Mouse (Mus musculus): ENCODE measurements at regions not wholly inside any gene's neighbourhood (a gene's known extent, or its start where the extent isn't known, plus 50 kb on each side); places are given as distances from the start of the nearest gene placed in this dataset.
"Not testable (repeated sequence)": the region's sequence is repeated elsewhere in the genome, so short reads cannot be mapped to it uniquely, and the experiment has no call there.

DNA sequence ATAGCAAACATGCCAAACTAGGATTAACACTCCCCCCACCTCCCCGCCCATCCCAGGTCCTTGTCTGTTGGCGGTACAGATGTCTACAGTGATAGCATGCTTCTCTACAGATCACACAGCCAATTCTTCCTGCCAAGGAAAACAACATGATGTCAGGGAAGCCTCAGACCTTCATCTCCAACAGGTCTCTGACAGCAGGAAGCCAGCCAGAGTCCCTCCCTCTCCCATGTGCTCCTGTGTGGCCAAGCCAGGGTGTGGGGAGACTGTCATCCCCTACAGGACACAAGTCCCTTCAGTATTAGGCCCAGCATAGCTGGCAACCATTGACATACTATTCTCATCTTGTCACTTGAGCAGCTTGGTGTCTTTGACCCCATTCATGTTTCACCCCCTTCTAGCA is 568.8 kb upstream of the Arid1b start:
- DNase-seq, result no peak

DNA sequence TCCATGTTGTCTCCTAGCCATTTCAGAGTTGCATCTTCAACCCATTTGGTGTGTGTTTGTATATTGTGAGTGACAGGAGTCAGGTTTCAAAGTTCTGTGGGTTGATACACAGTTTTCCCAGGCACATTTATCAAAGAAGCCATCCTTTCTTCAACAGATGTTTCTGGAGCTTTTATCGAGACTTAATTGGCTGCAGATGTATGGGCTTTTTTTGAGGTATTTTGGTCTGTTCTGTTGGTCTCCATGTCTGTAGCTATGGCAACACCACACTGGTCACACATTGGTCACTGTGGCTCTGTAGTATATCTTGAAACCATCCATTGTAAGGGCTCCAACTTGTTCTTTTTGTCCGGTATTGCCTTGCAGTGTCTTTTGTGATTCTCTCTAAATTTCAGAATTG is 565.1 kb upstream of the Arid1b start:
- DNase-seq, result no peak

DNA sequence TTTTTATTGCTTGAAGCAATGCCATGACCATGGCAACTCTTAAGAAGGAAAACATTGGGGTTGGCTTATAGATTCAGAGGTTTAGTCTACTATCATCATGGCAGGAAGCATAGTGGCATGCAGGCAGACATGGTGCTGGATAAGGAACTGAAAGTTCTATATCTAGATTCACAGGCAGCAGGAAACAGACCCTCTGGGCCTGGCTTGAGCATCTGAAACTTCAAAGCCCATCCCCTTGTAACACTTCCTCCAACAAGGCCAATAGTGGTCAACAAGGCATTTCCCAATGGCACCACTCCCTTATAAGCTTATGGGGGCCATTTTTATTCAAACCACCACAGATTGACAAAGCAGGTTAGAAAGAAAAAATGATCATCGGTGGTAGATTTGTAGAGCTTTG is 548.5 kb upstream of the Arid1b start:
- no peak for DNase-seq

DNA sequence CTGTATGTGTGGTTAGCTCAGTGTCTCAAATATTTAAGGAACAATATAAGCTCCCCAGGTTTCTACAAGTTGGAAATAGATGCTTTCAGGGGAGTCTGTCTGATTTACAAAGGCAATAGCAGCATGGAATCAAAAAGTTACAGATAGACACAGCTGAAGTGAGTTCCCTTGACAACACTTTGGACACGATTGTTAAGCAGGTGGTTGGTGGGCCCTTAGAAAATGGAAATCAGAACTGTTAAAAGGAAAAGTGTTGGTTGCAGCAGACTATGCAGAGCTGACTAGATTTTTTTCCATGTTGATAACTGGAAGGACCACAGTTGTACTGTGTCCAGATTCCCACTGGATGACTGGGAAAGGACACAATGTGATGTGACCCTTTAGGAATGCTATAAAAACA is 536.6 kb upstream of the Arid1b start:
- DNase-seq, result no peak

DNA sequence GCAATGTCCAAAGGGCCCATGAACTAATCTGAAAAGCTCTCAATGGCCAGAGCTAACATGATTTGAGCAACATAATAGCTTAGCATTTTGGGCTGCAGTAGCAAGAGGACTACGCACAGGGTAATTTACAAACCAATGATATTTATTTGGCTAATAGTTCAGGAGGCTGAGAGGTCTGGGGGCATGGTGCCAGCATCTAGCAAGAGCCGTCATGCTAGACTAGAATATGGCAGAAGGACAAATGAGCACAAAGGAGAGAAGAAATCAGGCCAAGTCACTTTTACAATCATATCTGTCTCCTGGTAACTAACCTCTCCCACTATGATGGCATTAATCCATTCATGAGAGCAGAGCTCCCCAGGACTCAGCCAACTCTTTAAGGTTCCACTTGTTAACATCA is 532.6 kb upstream of the Arid1b start:
- no peak for DNase-seq

DNA sequence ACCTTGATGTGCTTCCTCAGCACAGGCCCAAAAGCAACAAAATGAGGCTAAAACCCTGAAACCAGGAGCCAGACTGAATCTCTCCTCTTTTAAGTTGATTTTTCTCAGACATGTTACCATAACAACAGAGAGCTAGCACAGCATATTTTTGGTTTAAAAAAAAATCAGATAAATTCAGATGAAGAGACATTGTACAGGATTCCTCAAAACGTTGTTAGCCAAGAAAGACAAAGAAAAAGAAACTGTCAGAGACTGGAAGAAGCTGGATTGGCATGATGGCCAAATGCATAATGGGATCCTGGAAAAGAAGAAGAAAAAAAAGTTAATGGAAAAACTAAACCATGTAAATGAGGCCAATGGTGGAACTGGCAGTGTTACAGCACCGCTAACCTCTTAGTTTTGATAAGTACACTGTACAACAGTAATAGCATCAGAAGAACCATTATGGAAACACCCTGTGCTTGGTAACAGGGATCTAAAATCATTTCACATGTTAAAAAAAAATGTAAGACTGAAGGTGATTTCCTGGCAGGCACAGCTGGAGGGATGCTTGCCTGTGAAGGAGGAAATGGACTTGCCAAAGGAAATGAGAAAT is 529.7 kb upstream of the Arid1b start:
- DNase-seq, result no peak

DNA sequence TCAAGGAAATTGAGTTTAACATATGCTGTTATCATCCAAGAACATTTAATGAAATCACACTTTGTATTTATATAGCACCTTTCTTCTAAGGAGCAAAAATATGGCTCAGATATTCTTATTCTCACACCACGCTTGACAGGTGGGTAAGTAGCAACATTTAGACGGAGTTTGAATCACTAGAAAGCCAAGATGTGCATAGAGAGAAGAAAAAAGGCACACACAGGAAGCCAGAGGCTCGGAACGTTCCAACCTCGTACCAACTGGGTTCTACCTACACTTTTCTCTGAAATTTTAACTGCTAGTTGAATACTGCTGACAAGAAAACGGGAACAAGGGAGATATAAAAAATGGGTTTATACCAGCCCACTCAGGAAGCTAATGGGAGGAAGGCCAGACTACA is 528.4 kb upstream of the Arid1b start:
- DNase-seq, result no peak

DNA sequence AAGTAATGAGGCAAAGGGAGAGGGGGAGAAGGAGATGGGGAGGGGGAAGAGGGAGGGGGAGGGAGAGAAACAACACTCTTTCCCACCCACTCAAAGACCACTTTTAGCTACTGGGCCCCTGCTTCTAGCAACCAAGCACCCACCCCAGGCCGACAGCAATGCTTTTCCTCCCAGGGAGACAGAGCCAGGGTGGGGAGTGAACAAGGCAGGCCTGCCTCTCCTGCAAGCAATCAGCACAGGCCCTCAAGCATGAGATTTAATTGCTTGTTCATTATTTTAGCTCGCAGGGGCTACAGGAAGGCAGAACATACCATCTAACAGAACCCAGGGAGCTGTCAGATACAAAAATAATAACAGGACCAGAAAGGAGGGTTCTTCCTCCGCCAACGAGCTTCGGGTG is 521.7 kb upstream of the Arid1b start:
- DNase-seq, result peak; percentile 45

DNA sequence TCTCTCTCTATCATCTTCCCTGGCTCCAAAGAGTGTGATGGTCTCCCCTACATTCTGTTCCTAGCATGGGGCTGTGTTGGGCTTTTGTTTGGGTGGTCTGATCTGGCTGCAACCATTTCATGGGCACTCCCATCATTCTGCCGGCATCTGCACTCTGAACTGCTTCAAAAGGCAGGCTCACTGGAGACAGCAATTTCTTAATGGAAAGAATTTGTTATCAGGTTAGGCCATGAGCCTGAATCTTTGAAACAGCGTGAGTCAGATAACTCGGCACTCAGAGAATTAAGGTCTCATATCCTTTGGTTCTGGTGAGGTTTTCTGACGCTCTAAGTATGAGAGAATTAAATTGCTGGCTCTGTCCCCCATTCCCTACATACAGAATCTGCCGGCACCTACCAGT is 519.8 kb upstream of the Arid1b start:
- DNase-seq, result no peak

DNA sequence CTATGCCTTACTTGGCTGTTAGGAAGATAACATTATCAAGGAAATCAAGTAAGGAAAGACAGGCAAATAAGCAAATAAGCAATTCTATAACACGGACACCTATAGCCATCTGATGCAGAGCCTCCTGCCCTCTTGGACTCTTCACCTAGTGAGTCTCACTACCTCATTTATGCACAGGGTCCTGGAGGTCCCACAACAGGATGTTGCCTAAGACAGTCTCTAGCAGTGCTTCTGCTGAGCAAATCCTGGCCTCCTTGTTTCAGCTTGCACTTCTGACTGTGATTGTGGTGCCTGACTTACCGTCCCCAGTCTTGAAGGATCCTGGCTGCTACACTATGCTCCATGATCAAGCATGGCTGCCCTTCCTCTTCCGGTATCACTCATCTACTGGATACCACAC is 518.5 kb upstream of the Arid1b start:
- no peak for DNase-seq

DNA sequence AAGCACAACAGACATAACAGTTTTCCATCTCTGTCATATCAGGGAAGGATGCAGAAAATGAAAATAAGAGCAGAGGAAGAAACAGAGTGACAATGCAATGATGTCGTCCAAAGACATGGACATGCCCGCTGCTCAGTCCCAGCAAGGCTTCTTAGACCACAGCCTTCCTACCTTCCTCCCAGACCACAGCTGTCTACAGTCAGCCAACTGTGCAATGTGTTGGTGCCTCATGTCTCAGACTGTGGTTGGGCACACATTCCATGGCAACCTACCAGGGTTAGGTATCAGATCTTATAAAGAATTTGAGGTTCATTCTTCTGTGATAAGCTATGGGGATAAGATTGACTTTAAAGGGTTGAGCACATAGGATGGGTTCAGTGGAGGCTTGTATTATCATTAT is 499.7 kb upstream of the Arid1b start:
- DNase-seq, result no peak

DNA sequence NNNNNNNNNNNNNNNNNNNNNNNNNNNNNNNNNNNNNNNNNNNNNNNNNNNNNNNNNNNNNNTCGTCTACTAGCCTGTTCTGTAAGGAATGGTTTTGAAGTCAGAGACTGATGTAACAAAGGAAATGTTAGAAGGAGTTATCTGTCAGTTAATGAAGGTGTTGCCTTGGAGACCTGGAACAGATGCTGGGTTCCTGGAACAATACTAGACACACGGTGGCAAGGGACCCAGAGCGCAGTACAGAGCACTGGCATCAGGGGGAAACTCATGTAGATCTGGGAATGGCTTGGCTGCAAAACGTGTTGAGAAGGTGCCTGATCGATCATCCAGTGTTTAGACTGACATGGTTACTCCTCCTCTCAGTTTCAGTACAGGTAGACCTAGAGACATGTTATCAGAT is 493.6 kb upstream of the Arid1b start:
- no peak for DNase-seq

DNA sequence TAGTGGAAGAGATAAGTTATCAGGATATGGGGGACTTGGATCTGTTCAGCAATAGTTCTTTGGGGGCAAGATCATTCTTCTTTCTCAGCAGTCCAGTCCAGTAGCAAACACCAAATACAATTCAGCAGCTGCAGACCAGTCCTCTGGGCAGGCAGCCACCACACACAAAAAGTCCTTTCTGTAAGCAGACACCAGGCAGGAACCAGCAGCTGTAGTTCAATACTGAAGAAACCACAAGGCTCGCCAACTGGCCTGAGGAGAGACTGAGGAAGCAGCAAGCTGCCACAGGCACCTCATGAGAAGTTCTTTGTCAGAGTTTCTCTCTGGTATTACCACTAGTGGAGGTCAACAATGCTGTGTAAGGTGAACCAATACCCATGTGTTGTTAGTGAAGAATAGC is 493.1 kb upstream of the Arid1b start:
- DNase-seq, result no peak

DNA sequence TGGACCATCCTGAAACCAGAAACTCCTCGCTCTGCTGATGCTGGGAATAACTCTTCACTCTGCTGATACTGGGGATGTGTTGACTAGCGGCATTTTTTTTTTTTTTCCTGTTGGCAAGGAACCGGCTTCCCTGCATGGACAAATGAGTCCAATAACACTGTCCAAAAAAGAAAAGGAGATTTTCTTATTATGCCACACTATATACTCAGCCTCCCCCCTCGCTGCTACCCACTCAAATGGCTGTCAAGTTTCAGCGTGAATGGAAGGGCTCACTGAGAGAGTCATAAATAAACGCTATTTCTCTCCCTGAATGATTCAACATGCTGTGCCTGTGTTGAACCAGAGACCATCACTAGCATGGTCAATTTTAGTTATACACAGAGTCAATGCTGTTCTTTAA is 489.2 kb upstream of the Arid1b start:
- DNase-seq, result no peak

DNA sequence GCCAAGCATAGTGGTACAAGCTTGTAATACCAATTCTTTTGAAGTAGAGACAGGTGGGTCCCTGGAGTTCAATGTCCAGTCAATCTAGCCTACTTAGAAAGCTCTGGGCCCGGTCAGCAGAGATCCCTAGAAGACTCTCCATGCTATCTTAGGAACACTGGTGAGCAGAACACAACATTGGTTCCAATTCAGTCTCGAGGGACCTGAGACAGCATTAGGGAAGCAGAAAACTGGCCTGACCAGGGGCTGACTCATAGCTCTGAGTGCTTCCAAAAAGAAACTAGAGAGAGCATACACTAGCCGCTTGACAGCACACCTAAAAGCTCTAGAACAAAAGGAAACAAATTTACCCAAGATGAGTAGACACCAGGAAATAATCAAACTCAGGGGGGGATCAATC is 484.6 kb upstream of the Arid1b start:
- no peak for DNase-seq

DNA sequence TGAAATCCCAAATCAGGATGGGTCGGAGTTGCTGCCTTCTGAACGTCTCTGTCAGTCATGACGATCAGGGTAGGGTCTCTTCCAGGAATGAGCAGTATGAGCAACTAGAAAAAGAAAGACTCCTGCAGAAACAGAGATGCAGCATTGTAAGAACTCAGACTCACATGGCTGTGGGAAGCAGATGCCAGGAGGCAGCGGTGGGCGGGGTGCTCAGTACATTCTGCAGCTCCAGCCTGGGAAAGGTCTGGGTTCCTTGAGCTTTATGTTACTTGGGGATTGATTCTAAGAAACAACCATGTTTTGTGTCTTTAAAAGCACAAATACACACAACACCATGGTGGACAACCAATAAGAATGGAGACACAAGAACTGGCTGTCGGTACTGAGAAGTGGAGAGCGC is 478.0 kb upstream of the Arid1b start:
- no peak for DNase-seq

DNA sequence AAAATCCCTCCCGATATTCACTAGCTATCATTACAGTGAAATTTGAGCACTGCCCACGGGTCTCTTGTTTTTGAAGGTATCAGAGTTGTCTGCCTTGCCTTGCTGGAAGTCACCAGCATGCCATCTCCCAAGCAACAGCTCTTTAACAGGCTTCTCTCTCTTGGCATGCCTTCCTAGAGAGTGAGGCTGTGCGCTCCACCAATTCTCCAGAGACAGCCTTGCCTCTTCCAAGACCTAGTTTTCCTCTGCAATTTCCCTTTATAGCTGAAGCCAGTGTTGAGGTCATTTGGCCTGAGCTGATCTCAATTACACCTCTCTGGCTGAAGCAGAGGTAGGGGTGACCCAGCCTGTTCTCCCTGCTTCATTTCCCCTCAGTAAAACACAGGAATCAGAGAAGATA is 477.3 kb upstream of the Arid1b start:
- no peak for DNase-seq

DNA sequence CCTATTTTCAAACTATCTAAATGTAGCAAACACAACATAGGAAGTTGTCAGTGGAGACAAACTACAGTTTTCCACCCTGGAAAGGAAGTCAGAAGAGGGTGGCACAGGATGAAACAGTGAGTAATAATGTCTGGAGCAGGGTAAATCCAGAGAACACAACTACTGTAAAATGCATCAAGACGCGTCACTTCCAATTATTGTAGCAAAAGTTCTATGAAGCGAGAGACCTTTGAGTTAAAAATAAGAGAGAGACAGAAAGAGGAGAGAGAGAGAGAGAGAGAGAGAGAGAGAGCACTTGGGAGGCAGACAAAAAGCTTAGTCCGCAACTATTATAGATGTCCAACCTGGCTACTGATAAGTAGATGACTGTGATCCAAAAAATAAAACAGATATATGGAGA is 473.1 kb upstream of the Arid1b start:
- DNase-seq, result peak; percentile 68

DNA sequence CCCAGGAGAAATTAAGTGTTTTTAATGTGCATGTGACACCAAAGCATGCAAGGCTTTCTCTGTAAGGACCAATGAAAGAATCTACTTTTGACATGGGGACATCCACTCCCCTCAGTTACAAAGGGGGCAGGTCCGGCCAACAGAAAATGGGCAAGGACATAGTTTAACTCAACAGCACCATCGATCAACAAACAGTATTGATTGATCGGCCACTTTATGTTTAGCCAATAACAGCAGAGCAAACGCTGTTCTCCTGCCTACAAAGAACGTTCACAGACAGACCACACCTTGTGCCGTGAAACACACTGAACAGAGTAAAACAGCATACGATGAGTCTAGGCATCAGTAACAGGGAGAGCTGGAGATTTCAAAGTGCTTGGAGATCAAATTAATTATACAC is 467.7 kb upstream of the Arid1b start:
- no peak for DNase-seq

DNA sequence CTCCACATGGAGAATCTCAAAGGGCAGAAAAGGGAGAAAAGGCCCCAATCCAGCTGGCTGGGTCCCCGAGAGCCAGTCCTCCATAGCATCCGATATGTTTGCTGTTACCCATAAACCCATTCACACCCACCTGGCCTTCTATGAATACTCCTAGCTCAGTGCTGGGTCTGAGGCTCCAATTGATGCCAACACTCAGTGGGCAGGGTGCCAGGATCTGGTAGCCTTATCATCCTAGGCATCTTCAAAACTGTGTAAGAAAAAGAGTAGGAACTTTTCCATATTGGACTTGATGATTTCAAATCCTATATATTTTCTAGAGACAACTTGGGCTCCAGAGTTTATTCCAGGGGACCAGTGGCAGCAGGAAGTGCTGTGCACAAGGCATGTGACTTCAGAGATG is 462.0 kb upstream of the Arid1b start:
- no peak for DNase-seq

DNA sequence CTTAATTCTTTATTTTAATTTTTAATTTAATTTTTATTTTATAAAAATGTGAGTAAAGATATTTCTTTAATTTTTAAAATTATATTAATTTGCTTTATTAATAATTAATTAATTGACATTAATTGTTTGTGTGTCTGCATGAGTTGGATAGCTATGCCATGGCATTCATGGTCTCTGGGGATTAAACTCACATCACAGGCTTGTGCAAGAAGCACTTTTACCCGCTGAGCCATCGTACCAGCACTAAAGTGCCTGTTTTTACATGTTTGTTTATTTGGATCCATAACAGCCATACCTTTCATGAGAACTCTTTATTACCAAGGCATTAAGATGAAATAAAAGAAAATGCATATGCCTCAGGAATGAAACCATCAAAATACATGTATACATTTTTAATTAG is 453.7 kb upstream of the Arid1b start:
- no peak for DNase-seq

DNA sequence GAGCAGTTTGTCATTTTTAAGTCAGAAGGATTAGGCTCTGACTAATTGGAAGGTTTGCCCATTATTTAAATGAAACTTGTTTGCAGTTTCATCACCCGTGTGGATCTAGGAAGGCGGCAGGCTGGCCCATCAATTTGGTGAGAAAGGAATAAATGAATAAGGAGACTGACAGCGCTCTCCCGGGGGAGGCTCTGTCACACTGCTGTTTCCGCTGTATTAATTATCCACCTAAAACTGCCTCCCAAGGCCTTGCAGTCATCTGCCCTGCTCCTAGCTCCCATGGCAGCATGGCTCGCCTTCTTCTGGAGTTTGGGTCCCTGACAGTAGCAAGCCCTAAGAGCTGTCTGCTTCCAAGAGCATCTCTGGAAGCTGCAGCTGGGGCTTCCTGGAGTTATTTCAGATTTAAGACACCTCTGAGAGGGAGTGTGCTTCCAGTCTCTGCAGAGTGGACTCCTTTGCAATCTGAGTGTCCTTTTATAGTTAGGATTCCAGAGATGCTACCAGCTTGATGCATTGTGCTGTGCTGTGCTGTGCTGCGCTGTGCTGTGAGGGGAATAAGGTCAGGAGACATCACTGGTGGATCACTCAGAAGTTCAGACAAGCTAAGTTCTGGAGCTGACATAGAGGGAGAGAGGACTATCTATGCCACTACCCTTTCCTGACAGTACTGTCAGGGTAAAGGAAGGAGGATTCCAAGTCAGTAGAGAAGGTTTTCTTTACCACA is 452.9 kb upstream of the Arid1b start:
- peak; percentile 19 for DNase-seq

DNA sequence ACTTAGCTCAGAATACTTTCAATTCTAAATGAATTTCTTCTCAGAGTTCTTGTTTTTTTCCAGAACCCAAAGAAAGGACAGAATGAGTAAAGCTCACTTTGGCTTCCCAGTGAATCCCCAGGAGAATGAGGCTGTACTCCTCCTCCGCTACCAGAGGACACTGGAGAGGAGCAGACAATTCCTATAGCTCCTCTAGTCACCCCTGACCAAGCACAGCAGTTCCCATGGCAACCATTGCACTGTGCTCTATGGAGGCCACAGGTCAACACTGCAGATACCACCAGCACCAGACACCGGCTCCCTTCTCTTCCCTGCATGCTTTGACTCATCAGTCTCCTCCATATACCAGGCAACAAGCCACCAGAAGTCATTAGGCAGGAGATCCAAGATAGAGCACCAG is 447.6 kb upstream of the Arid1b start:
- DNase-seq, result no peak

DNA sequence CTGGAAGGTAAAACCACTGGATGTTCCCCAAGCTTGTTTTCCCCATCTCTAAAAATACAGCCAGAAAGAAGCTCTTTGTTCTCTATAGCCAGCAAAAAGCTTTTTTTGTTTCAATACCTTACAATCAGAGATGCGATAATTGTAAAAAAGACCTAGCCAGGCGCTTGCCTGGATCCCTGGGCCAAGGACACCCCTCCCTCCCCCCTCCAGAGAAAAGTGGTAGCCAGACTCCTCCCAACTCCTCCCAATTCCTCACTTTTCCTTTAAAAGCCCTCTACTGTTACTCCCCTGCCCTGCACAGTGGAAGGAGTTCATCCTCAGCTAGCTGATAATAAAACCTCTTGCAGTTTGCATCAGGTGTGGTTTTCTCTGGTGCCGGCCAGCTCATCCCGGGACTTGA is 441.1 kb upstream of the Arid1b start:
- not testable (repeated sequence) for DNase-seq

DNA sequence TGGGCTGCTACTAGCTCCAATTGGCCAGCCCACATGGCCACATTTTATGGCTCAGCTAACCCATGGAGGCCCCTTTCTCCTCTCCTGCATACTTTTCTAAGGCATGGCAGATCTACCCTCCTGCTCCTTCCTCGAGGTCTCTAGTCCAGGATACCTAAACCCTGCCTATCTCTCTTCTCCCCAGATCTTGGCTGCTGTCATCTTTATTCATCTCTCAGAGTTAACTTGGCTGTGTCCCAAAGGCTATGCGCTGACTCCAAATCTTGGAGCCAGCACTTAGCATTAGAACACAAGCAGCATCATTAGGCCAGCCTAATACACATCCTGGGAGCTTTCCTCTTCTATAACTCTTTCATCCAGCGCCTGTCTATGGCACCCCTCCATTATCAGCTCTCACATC is 430.5 kb upstream of the Arid1b start:
- no peak for DNase-seq
